Mouse (Mus musculus): ENCODE measurements around the gene Tmem131.

The Tmem131 gene

GRCm38 (mm10) chr1:36784365-36785134 is 158.9 kb downstream of the Tmem131 start:
- in situ Hi-C loops (cut with MboI, MseI) = loop anchor here (10.0 kb wide), 1 partner anchor 50 kb away; no protein-coding TSS in a partner anchor

GRCm38 (mm10) chr1:36782476-36782875 is 161.0 kb downstream of the Tmem131 start:
- in situ Hi-C loops (cut with MboI, MseI) = loop anchor here (10.0 kb wide), 1 partner anchor 48 kb away; no protein-coding TSS in a partner anchor

DNA sequence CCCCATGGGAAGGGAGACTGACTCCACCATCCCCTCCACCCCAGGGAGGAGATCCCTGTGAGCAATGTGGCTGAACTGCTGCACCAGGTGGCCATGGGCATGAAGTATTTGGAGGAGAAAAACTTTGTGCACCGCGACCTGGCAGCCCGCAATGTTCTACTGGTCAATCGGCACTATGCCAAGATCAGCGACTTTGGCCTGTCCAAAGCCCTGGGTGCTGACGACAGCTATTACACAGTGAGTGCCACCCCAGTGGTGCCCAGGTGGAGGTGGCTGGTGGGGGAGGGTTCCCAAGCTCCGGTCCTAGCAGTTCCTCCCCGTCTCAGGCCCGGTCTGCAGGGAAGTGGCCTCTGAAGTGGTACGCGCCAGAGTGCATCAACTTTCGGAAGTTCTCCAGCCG is 162.7 kb downstream of the Tmem131 start:
- in situ Hi-C loops (cut with MboI, MseI) = loop anchor here (10.0 kb wide), 1 partner anchor 46 kb away; no protein-coding TSS in a partner anchor

GRCm38 (mm10) chr1:36772198-36772934 is 171.1 kb downstream of the Tmem131 start:
- in situ Hi-C loops (cut with MboI, MseI) = no loop called here

DNA sequence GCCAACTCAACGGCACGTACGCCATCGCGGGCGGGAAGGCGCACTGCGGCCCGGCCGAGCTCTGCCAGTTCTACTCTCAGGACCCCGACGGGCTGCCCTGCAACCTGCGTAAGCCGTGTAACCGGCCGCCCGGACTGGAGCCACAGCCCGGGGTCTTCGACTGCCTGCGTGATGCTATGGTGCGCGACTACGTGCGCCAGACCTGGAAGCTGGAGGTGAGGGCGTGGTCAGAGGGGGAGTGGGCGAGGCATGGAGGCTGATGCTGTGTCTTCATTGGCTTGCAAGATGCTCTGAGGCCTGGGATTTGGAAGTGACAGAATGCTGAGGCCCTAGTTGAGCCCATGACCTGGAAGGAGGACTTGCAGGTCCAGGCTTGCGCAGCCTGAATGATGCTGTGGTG is 172.5 kb downstream of the Tmem131 start:
- in situ Hi-C loops (cut with MboI, MseI) = no loop called here

DNA sequence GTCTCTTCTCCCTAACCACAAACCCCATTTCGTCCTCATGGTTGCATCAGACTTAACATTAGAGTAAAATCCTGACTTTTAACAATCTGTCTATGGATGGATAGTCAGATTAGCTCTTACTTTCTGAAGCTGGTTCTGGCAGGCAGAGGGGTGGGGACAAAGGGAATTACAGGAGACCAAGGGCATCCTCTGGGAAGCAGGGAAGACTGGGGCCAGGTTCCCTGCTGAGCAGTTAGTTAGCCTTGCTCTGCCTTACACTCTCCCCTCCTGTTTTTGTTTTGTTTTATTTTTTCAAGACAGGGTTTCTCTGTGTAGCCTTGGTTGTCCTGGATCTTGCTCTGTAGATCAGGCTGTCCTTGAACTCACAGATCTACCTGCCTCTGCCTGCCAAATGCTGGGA is 173.5 kb downstream of the Tmem131 start:
- in situ Hi-C loops (cut with MboI, MseI) = no loop called here

- in situ Hi-C loops (cut with MboI, MseI) = no loop called here
Observed at GRCm38 (mm10) chr1:36768786-36769185, 174.7 kb downstream of the Tmem131 start.

DNA sequence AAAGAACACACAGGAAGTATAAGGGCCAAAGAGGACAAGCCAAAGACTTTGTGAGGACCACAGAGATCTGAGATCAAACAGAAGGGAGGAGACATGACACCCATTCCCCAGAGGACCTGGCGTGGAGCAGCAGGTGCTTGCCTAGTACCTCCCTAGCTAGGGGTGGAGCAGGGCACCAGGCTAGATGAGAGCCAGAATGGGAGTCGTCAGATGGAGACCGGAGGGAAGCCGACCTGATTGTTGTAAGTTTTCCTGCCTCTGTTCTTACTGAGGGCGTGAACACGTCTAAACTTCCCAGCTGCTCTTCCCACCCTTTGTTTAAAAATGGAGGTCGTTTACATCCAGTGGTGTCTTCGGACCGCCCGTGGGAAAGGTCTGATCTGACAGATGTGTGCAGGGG is 176.1 kb downstream of the Tmem131 start:
- in situ Hi-C loops (cut with MboI, MseI) = no loop called here

DNA sequence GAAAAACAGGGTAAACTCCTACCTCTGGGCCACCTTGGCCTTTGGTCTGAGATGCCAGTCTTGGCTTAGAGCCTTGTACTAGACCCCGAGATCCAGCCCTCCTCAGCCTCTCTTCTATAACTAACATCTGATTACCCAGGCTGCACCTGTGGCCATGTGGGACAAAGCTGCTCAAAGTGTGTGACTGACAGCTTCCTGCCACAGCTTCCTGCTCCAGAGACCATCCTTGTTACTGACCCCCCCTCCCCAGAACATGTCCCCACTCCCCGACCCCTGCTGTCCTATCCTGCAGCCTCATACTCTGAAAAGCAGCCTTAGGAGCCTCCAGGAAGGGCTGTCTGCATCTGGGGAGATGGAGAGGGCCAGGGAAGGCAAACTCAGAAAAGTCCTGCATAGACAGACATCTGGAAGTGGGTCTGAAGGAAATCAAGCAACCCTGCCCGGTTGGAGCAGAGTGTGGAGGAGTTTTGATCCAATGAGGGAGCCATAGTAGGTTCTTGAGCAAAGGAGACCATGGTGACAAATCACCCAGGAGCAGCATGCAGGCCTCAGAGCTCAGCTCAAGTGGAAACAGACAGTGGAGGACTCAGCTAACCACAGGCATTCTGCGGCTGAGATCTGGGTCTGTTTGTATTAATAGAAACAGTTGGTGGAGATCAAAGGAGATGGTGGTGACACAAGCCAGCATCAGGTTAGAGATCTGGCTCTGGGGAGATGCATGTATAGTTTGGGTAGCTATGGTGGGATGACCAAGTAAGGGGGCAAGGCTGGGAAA is 176.8 kb downstream of the Tmem131 start:
- in situ Hi-C loops (cut with MboI, MseI) = no loop called here

GRCm38 (mm10) chr1:36761568-36761967 is 181.9 kb downstream of the Tmem131 start, which contains the start of gene Zap70:
TSS of gene Zap70 (plus strand) at chr1:36761798.
- in situ Hi-C loops (cut with MboI, MseI) = no loop called here

DNA sequence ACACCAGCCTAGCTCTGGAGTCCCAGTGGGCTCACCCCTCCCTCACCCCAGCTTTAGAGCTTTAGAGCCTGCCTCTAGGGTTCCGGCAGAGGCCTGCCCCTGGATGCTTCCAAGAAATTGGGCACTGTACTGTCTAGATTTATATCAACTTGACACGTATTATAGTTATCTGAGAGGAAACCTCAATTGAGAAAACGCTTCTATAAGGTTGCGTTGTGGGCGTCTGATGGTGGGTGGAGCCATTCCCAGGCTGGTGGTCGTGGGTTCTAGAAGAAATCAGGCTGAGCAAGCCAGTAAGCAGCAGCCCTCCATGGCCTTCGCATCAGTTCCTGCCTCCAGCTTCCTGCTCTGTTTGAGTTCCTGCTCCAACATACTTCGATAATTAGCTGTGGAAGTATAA is 182.4 kb downstream of the Tmem131 start:
- in situ Hi-C loops (cut with MboI, MseI) = no loop called here

GRCm38 (mm10) chr1:36760401-36760800 is 183.1 kb downstream of the Tmem131 start:
- in situ Hi-C loops (cut with MboI, MseI) = no loop called here

DNA sequence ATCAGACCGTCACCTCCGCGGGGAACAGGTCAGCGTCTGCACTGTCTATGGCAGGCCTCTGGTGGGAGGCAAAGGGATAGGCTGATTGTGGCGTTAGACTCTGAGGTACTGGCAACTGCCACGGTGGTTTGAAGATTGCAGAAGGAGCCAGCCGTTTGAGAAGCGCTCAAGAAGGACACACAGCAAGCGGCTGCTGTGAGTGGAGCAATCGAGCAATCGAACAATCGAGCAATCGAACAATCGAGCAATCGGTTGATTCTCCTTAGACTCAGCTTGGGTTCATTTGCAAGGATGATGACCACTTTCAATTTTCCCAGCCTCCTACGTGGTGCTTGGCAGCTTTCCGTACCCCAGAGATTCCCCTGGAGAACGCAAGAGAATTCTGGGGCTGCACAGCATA is 184.4 kb downstream of the Tmem131 start:
- in situ Hi-C loops (cut with MboI, MseI) = no loop called here

DNA sequence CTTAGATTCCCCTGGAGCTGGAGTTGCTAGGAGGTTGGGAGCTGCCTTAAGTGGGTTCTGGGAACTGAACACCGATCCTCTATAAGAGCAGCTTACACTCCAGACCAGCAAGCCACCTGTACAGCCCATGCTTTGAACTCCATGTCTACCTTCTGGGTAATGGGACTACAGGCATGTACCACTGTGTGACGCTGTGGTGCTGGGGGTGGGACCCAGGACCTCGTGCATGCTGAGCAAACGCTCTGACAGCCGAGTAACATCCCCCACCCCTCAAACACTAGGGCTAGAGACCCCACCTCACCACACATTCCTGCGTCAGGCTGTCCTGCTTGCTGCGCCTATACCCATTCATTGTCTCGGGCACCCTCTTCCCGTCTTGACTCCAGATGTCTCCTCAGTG is 184.9 kb downstream of the Tmem131 start:
- in situ Hi-C loops (cut with MboI, MseI) = no loop called here

DNA sequence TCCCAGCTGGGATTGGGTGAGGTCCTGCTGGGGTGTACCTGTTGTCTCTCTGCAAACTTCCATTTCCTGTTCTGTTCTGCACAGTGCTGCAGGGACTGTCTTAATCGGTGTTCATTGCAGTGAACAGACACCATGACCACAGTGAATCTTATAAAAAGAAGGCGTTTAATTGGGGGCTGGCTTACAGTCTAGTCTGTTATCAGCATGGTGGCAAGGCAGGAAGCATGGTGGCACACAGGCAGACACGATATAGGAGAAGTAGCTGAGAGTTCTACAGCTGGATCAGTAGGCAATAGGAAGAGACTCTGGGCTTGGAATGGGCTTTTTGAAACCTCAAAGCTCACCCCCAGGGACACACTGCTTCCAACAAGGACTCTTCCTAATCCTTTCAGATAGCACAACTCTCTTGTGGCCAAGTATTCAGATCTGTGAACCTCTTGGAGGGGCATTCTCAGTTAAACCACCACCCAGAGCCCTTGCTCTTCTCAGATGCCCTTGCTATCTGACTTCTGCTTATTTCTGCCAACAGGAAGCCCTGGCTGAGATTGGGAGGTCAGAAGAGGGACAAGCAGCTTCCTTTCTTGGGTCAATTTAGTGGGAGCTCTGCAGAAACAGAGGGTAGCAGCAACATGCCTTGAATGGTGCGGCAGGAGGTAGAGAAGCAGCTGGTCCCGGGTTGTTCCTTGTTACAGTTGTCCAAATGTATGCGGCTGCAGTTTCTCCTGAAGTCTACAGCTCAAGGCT is 189.4 kb downstream of the Tmem131 start:
- in situ Hi-C loops (cut with MboI, MseI) = no loop called here

DNA sequence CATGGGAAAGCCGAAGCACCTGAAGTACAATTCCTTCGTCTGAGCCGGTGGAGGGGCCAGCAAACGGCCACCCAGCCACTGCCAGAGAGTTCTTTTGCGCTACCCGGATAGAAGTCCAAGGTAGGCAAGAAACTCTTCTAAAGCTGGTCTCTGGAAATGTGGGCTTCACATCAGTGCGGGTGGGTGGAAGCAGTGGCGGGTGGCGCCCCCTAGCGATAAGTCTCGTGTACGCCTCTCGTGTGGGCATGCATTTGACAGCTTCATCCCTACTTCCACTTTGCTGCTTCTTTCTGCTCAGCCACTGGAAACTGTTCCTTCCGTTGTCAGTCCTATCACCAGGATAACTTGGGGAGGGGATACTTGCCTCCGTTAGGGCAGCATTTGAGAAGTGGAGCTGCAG is 197.0 kb downstream of the Tmem131 start:
- in situ Hi-C loops (cut with MboI, MseI) = no loop called here

DNA sequence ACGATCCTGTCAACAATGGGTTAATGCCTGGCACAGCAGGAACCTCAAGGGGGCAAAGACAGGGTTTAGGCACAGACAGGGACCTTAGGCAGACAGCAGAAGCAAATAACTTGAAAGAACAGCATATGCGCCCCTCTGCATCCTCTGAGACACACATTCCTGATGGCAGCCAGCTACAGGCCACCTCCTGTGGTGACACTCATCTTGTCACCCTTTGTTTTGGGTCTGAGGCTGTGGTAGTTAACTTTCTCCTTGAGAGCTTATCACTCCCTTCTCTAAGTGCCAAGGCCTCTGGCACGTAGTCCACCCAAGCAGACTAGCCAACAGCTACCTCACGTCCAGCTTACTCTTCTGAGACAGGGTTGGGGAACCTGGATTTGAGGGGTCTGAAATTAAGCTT is 197.8 kb downstream of the Tmem131 start:
- in situ Hi-C loops (cut with MboI, MseI) = no loop called here

DNA sequence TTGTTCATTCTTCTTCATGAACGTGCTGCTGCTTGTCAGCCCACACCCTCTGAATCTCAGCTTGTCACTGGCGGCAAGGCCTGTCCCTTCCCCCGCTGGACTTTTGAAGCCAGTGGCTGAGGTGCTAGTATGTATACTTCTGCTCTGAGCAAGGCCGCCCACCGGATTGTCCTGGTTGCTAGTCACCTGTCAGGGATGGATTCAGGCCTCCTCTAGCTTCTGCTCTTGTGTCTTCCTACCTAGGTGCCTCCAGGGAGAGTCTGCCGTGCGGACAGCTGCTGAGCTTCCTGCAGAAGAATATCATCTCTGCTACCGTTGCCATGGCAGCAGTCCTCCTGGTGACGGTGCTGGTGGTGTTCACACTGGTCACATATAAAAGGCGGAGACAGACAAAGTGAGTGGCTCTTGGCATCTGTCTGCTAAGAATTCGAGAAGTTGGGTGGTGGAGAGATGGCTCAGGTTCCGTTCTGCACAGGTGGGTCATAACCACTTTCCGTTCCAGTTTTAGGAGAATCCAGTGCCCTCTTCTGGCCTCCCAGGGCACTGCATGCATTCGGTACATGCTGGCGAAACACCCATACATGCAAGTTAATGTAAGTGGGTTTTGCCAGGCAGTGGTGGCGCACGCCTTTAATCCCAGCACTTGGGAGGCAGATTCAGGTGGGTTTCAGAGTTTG is 199.1 kb downstream of the Tmem131 start:
- in situ Hi-C loops (cut with MboI, MseI) = no loop called here

GRCm38 (mm10) chr1:36743046-36743445 is 200.4 kb downstream of the Tmem131 start:
- in situ Hi-C loops (cut with MboI, MseI) = no loop called here
